Mouse (Mus musculus): ENCODE data around the gene Bcas2.
"Not testable (repeated sequence)": the region's sequence is repeated elsewhere in the genome, so short reads cannot be mapped to it uniquely, and the experiment has no call there.

Bcas2 gene

GRCm38 (mm10) chr3:103159232-103159900 lies 12.1 kb upstream of the Bcas2 start:
- no peak for DNase-seq (ENCODE audit: extremely low spot score, low spot score)

GRCm38 (mm10) chr3:103169771-103170170 lies 1.7 kb upstream of the Bcas2 start:
- DNase-seq (ENCODE audit: extremely low spot score, low spot score): peak; percentile 74

GRCm38 (mm10) chr3:103172615-103173014 lies 1.2 kb downstream of the Bcas2 start:
- no peak for DNase-seq (ENCODE audit: extremely low spot score, low spot score)

- DNase-seq (ENCODE audit: extremely low spot score, low spot score): no peak
These were observed 5.3 kb downstream of the Bcas2 start for GRCm38 (mm10) chr3:103176740-103177139.

GRCm38 (mm10) chr3:103179527-103179926 lies 8.1 kb downstream of the Bcas2 start:
- DNase-seq (ENCODE audit: extremely low spot score, low spot score): no peak

GRCm38 (mm10) chr3:103181171-103181570 lies 9.7 kb downstream of the Bcas2 start:
- no peak for DNase-seq (ENCODE audit: extremely low spot score, low spot score)

GRCm38 (mm10) chr3:103182821-103183220 lies 11.4 kb downstream of the Bcas2 start:
- DNase-seq (ENCODE audit: extremely low spot score, low spot score): no peak

- not testable (repeated sequence) for DNase-seq (ENCODE audit: extremely low spot score, low spot score)
These were observed 13.0 kb downstream of the Bcas2 start for GRCm38 (mm10) chr3:103184467-103184866.

- DNase-seq (ENCODE audit: extremely low spot score, low spot score): no peak
These were observed 17.0 kb downstream of the Bcas2 start for GRCm38 (mm10) chr3:103188451-103188850.

- no peak for DNase-seq (ENCODE audit: extremely low spot score, low spot score)
These were observed 17.4 kb downstream of the Bcas2 start for GRCm38 (mm10) chr3:103188856-103189255.

GRCm38 (mm10) chr3:103192161-103192560 lies 20.7 kb downstream of the Bcas2 start:
- no peak for DNase-seq (ENCODE audit: extremely low spot score, low spot score)

- DNase-seq (ENCODE audit: extremely low spot score, low spot score): no peak
These were observed 21.7 kb downstream of the Bcas2 start for GRCm38 (mm10) chr3:103193186-103193585.

- no peak for DNase-seq (ENCODE audit: extremely low spot score, low spot score)
These were observed 24.9 kb downstream of the Bcas2 start for GRCm38 (mm10) chr3:103196320-103196823.

GRCm38 (mm10) chr3:103199386-103199785 lies 27.9 kb downstream of the Bcas2 start:
- no peak for DNase-seq (ENCODE audit: extremely low spot score, low spot score)

- DNase-seq (ENCODE audit: extremely low spot score, low spot score): not testable (repeated sequence)
These were observed 29.6 kb downstream of the Bcas2 start for GRCm38 (mm10) chr3:103201105-103201504.

- DNase-seq (ENCODE audit: extremely low spot score, low spot score): no peak
These were observed 32.1 kb downstream of the Bcas2 start for GRCm38 (mm10) chr3:103203554-103203953.

GRCm38 (mm10) chr3:103204445-103204844 lies 33.0 kb downstream of the Bcas2 start:
- no peak for DNase-seq (ENCODE audit: extremely low spot score, low spot score)

- DNase-seq (ENCODE audit: extremely low spot score, low spot score): no peak
These were observed 34.9 kb downstream of the Bcas2 start for GRCm38 (mm10) chr3:103206393-103206792.

GRCm38 (mm10) chr3:103207749-103208148 lies 36.3 kb downstream of the Bcas2 start:
- no peak for DNase-seq (ENCODE audit: extremely low spot score, low spot score)

GRCm38 (mm10) chr3:103208237-103208636 lies 36.8 kb downstream of the Bcas2 start:
- no peak for DNase-seq (ENCODE audit: extremely low spot score, low spot score)

GRCm38 (mm10) chr3:103211101-103211500 lies 39.6 kb downstream of the Bcas2 start:
- DNase-seq (ENCODE audit: extremely low spot score, low spot score): no peak

GRCm38 (mm10) chr3:103212142-103212541 lies 40.7 kb downstream of the Bcas2 start:
- no peak for DNase-seq (ENCODE audit: extremely low spot score, low spot score)

- DNase-seq (ENCODE audit: extremely low spot score, low spot score): no peak
These were observed 42.1 kb downstream of the Bcas2 start for GRCm38 (mm10) chr3:103213537-103213936.
